Mouse (Mus musculus): ENCODE measurements around the gene Gm3952.

The Gm3952 gene

DNA sequence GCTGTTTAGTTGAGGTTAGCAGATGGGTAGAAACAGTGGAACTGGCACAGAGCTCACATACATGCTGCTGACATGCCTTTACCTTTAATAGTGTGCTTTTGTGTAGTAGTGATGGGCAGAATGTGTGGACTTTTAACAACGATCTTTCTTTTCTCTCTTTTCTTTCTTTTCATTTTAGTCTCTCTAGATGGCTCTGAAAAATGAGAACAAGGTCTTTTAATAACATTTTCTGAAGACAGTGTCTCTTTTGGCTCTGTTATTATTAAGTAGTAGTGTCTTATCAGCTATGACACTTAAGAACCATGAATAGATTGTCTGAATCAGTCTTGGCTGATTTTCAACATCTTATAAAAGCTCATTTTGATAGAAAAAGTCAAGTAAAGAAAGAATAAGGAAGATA lies at the start of gene Gm3952:
Gm3952 (minus strand) TSS at position 101 of the 400 bp plus-strand sequence.
- no peak for DNase-seq (ENCODE audit: low read depth, low spot score)

DNA sequence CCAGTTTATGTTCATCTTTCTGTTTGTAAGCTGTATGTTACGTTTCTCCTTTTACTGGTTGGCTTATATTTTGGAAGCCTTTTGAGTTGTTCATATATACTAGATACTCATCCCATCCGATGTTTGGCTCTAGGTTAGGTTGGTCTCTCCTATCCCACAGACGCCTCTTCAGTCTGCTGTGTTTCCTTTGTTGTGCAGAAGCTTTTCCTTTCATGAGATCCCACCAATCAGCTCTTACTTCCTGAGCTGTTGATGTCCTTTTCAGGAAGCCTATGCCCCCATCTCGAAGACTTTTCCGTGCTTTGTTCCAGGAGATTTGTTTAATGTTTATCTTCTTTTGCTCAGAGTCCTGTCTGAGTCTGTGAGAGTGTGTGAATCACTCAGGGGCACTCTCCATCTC lies 45.3 kb upstream of the Gm3952 start:
- DNase-seq (ENCODE audit: low read depth, low spot score): no peak

DNA sequence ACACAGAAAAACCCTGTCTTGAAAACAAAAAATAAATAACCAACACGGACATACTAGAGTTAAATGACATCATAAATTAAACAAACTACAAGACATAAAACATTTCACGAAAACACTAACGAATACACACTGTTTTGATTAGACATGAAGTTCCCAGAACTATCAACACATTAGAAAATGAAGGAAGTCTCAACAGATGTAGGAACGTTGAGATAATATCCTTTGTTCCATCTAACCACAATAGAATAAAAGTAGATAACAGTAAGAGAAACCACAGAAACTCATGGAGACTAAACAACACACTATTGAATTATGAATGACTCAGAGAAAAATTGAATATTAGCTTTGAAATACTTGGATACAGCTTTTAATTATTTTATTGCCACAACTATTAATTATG lies 14.0 kb upstream of the Gm3952 start:
- no peak for DNase-seq (ENCODE audit: low read depth, low spot score)

DNA sequence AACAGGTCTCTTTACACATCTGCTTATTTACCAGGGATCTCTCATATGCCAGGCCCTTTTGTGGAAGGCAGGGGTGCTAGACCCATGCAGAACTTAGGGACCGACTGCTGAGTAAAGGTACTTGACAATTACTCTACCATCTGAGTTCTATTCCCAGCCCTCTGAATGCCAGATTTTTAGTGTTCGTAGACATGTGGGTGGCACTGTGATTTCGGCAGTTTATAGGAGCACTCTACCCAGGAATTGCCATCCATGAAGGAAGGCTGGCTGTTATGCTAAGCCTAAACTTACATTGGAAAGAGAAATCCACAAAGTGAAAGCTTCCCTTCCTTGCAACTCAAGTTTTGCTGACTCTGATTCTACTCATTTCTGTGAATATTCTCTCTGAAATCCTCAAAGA lies 62.8 kb downstream of the Gm3952 start:
- DNase-seq (ENCODE audit: low read depth, low spot score): no peak

DNA sequence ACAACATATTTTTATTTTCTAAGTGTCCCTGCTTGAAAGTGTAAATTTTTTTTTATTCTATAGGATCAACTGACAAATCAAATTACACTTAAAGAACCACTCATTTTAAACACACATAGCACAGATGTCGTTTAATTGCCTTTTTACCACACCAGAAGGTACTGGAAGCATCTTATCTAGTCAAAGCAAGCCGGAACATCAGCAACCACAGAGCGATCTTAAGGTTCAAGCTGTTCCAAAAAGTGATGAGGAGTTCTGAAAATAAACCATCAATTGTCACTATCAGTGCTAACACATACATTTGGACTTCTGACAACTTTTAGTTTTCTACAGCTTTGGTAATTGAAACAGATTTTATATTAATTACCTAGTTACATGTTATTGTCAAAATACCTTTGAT lies 64.4 kb downstream of the Gm3952 start:
- DNase-seq (ENCODE audit: low read depth, low spot score): no peak

- DNase-seq (ENCODE audit: low read depth, low spot score): no peak
Measured at GRCm38 (mm10) chr8:128732254-128732653, 66.2 kb downstream of the Gm3952 start.

GRCm38 (mm10) chr8:128727213-128727612 lies 71.3 kb downstream of the Gm3952 start:
- DNase-seq (ENCODE audit: low read depth, low spot score): no peak

- DNase-seq (ENCODE audit: low read depth, low spot score): peak; percentile 17
Measured at GRCm38 (mm10) chr8:128724819-128725218, 73.7 kb downstream of the Gm3952 start.

DNA sequence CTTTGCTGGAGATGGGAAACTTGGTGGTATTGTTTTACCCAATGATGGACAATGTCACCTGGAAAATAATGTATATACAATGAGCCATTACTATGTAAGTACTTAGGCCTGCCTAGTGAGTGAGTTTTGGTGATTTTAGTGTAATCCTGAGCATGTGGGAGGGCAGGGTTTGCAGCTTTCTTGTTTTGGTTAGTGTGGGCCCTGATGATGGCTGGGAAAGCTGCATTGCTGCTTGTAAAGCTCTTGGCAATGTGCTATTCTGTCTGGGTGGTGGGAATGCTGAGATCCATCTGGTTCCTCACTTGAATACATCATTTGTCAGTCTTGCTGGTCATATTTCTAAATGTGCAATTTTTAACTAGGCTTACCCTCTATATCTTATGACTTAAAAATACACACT lies 82.3 kb downstream of the Gm3952 start:
- no peak for DNase-seq (ENCODE audit: low read depth, low spot score)

GRCm38 (mm10) chr8:128709261-128709660 lies 89.2 kb downstream of the Gm3952 start:
- DNase-seq (ENCODE audit: low read depth, low spot score): peak; percentile 43

DNA sequence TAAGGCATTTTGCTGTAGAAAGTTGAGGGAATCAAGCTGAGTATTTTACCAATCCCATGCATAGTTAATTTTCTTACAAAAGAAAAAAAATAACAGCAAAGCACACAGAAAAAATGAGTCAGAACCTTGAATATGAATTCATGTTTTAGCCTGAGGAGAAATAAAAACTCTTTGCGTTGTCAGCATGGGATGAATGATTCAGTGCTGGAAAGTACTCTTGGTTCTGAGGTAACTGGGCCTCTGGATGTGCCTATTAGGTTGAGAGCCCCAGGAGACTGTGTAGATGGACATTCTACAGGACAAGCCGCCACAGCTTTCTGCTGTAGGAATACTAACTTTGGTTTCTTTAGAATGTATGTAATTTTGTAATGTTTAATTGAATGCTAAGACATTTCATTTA lies 93.7 kb downstream of the Gm3952 start:
- DNase-seq (ENCODE audit: low read depth, low spot score): no peak

DNA sequence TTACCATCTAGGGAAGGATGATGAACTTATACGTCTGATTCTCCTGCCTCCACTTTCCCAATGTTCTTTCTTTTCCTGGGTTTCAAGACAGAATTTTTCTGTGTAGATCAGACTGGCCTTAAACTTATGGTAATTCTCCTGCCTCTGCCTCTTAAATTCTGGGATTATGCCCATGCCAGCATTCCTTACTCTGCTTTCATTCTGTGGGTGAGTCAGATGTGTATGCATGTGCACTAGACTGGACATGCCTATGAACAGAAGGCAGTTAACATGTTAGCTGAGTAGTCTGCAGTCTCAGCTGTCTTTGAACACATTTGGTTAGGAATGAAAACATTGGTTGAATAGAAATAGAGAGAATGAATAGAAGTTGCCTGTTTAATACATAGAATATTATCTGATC lies 94.1 kb downstream of the Gm3952 start:
- no peak for DNase-seq (ENCODE audit: low read depth, low spot score)

GRCm38 (mm10) chr8:128697945-128698344 lies 100.5 kb downstream of the Gm3952 start:
- DNase-seq (ENCODE audit: low read depth, low spot score): no peak

GRCm38 (mm10) chr8:128696701-128697397 lies 101.6 kb downstream of the Gm3952 start:
- no peak for DNase-seq (ENCODE audit: low read depth, low spot score)
